ENCODE assay signal across 10 mouse cellular contexts in genomic region chr11:119777236-119777635, GRCm38 (mm10).
A peak's percentile ranks its signal among the peaks of the same experiment; 100 is the strongest.
DNase-seq lines count a peak whose midpoint lies in the region; ATAC-seq and TF ChIP-seq lines count a peak whose summit lies in the region.
"Had no signal": no experiment of that assay in that cellular context is flagged by ENCODE, and none has a peak within 500 bp of the region (broad histone marks: within the 10 kb centered on the region; RNA-seq: fewer than 3 reads in every experiment).

No protein-coding gene starts in this region.

- no peak for TF ChIP-seq CTCF in gastrocnemius, adult 2 months (IDR thresholded peaks at IDR 0.05)

- DNase-seq in gastrocnemius, adult 2 months: peak; percentile 41
- no peak for DNase-seq in gastrocnemius, postnatal 10 days
- DNase-seq in kidney, postnatal 36 days: peak; percentile 21 to 27
- no peak for DNase-seq in kidney, postnatal 4 days
- DNase-seq in MN1 (ENCODE audit: low spot score): peak; percentile 39
- peak; percentile 84 for DNase-seq in brain, adult 2 months (ENCODE audit: low read depth, low spot score)
- no peak for DNase-seq in urinary bladder, adult 2 months (ENCODE audit: low spot score)

- intact Hi-C loops in gastrocnemius, adult 2 months (cut with DNase I): no loop called here

- peak overlapping the region; percentile 51 for H3K27ac ChIP-seq in gastrocnemius, adult 2 months
- H3K27ac ChIP-seq: forebrain, embryonic 10.5 days; hindbrain, postnatal 0 days had no signal

- no peak for ATAC-seq in granulocyte monocyte progenitor cell, adult 5-6 weeks (replicated peaks; ENCODE audit: poor library complexity, severe bottlenecking)
- ATAC-seq: hindbrain, postnatal 0 days had no signal

- H3K4me3 ChIP-seq in gastrocnemius, adult 2 months: no peak overlapping the region
- H3K4me3 ChIP-seq: forebrain, embryonic 10.5 days had no signal

Comparison
In these comparisons a context has a peak if more than half of its experiments do, and no peak if none do; other contexts are left out.
1. DNase-seq: peak in gastrocnemius, adult 2 months (single experiment), kidney, postnatal 36 days (2 of 2), MN1 (single experiment) and brain, adult 2 months (single experiment); none in gastrocnemius, postnatal 10 days (single experiment), kidney, postnatal 4 days (0 of 2) and urinary bladder, adult 2 months (single experiment).